Mouse (Mus musculus): Measurements from ENCODE around the gene Herc2. TPM values are rescaled to one million over a fixed set of nuclear protein-coding genes. Genes with fewer than 3 reads are reported as not detected.

The Herc2 gene
- total RNA-seq, 2 experiments from 2014 or later: 132 to 150 TPM

Other genes with a start within 250 kb of the Herc2 start
- 10 to 100 TPM; 71.3 to 75.2 TPM for gene Cyfip1, start 208.5 kb upstream of the Herc2 start, total RNA-seq (2021)
- 10 to 100 TPM; 52.6 to 64.8 TPM for gene Nipa2, start 87.7 kb upstream of the Herc2 start, total RNA-seq (2021)
- 10 to 100 TPM; 72.0 to 73.9 TPM for gene Nipa1, start 30.2 kb upstream of the Herc2 start, total RNA-seq (2021)
- gene Oca2, start 189.6 kb downstream of the Herc2 start, total RNA-seq (2021): under 1 TPM; 0.53 to 0.72 TPM